Mouse (Mus musculus): ENCODE measurements around the gene Gnai2. TPM values are rescaled to one million over a fixed set of nuclear protein-coding genes. Genes with fewer than 3 reads are reported as not detected.
A peak's percentile ranks its signal among the peaks of the same experiment; 100 is the strongest.

The Gnai2 gene
- polyA plus RNA-seq, 1 experiment from 2014 or later: 265 TPM

- TF ChIP-seq CTCF (IDR thresholded peaks at IDR 0.05; ENCODE audit: low read depth): no peak
- no peak overlapping the region for H3K4me2 ChIP-seq (replicated peaks; ENCODE audit: low read depth)
- H3K9me3 ChIP-seq (ENCODE audit: control insufficient read depth): no peaks in the 10 kb centered on the region
- H3K4me3 ChIP-seq (ENCODE audit: low read depth, low read length): no peak overlapping the region
- H3K4me1 ChIP-seq (replicated peaks; ENCODE audit: control insufficient read depth, insufficient read depth, low read length): no peaks in the 10 kb centered on the region; the same call in 1 of the 2 replicates
- WGBS: 70% methylated on average over 11 of the region's 11 CpGs
- no peaks in the 10 kb centered on the region for H3K27me3 ChIP-seq (replicated peaks; ENCODE audit: control insufficient read depth, insufficient read depth, low read length)
- ATAC-seq: no peak
- H3K36me3 ChIP-seq (ENCODE audit: control insufficient read depth, insufficient read depth): peaks cover 42% of the 10 kb centered on the region
- H3K9ac ChIP-seq (ENCODE audit: low read depth, low read length): no peak overlapping the region
- no peak overlapping the region for H3K27ac ChIP-seq (ENCODE audit: low read depth, low read length)
Observed at GRCm38 (mm10) chr9:107593101-107593976, 41.8 kb downstream of the Gnai2 start.

DNA sequence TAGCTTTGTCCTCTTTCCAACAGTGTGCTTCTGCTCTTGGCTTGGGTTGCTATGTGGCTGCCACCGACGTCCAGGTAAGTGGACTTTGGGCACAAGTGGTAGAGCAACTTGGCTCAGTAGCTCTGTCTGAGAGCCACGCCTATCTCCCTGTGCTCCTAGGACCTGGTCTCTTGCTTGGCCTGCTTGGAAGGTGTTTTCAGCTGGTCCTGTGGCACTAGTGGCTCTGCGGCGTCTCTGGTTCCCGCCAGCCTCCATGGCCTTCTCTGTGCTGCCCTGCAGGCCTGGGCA is 44.5 kb downstream of the Gnai2 start:
- Histone ChIP-seq H3K36me3 (ENCODE audit: control insufficient read depth, insufficient read depth) (peaks cover 37% of the 10 kb centered on the region), H3K27ac (ENCODE audit: low read depth, low read length) (peak overlapping the region; percentile 95), H3K9ac (ENCODE audit: low read depth, low read length) (peak overlapping the region; percentile 26; the same call in 1 of the 2 replicates), H3K4me1 (replicated peaks; ENCODE audit: control insufficient read depth, insufficient read depth, low read length) (peaks cover 4% of the 10 kb centered on the region; the same call in 1 of the 2 replicates), H3K4me3 (ENCODE audit: low read depth, low read length) (peak overlapping the region; percentile 26), H3K27me3 (replicated peaks; ENCODE audit: control insufficient read depth, insufficient read depth, low read length) (no peaks in the 10 kb centered on the region), H3K9me3 (ENCODE audit: control insufficient read depth) (no peaks in the 10 kb centered on the region), H3K4me2 (replicated peaks; ENCODE audit: low read depth) (peak overlapping the region; percentile 60)
- ATAC-seq: peak; percentile 20; the same call in 1 of the 2 replicates
- TF ChIP-seq CTCF (IDR thresholded peaks at IDR 0.05; ENCODE audit: low read depth): no peak
- WGBS: 47% methylated on average over 6 of the region's 6 CpGs

DNA sequence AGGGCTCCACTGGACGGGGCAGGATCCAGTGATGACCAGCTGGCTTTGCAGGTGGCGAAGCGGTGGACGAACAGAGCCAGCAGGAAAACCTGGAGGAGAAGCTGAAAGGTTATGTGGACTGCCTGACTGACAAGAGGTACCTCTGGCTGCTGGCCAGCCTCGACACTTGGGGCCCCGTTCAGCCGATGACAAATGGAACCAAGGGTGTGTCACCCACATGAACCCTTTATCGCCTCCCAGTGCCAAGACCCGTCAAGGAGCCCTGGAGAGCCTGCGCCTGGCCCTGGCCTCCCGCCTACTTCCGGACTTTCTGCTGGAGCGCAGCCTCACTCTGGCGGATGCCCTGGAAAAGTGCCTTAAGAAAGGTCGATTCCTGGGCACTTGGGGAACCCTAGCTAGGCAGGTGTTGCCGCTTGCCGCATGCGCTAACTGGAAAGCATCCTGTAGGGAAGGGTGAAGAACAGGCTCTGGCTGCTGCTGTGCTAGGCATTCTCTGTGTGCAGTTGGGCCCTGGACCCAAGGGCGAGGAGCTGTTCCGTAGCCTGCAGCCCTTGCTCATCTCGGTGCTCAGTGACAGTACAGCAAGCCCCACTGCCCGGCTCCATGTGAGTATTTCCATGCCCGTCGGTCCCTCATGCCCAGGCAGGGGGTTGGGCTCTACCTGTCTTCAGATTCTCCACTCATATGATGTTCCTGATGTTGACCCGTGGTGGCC is 45.0 kb downstream of the Gnai2 start:
- Histone ChIP-seq H3K9me3 (ENCODE audit: control insufficient read depth) (no peaks in the 10 kb centered on the region), H3K4me2 (replicated peaks; ENCODE audit: low read depth) (peak overlapping the region; percentile 60), H3K4me3 (ENCODE audit: low read depth, low read length) (peak overlapping the region; percentile 26), H3K27ac (ENCODE audit: low read depth, low read length) (peak overlapping the region; percentile 95), H3K9ac (ENCODE audit: low read depth, low read length) (peak overlapping the region; percentile 26; the same call in 1 of the 2 replicates), H3K27me3 (replicated peaks; ENCODE audit: control insufficient read depth, insufficient read depth, low read length) (no peaks in the 10 kb centered on the region), H3K36me3 (ENCODE audit: control insufficient read depth, insufficient read depth) (peaks cover 37% of the 10 kb centered on the region), H3K4me1 (replicated peaks; ENCODE audit: control insufficient read depth, insufficient read depth, low read length) (peaks cover 4% of the 10 kb centered on the region; the same call in 1 of the 2 replicates)
- ATAC-seq: peak; percentile 42
- 49% methylated on average over 25 of the region's 25 CpGs for WGBS
- TF ChIP-seq CTCF (IDR thresholded peaks at IDR 0.05; ENCODE audit: low read depth): peak; percentile 54

GRCm38 (mm10) chr9:107587833-107588639 is 47.1 kb downstream of the Gnai2 start:
- Histone ChIP-seq H3K4me1 (replicated peaks; ENCODE audit: control insufficient read depth, insufficient read depth, low read length) (peaks cover 4% of the 10 kb centered on the region; the same call in 1 of the 2 replicates), H3K9me3 (ENCODE audit: control insufficient read depth) (no peaks in the 10 kb centered on the region), H3K9ac (ENCODE audit: low read depth, low read length) (peak overlapping the region; percentile 47), H3K4me3 (ENCODE audit: low read depth, low read length) (peak overlapping the region; percentile 70), H3K4me2 (replicated peaks; ENCODE audit: low read depth) (peak overlapping the region; percentile 87), H3K27ac (ENCODE audit: low read depth, low read length) (no peak overlapping the region), H3K36me3 (ENCODE audit: control insufficient read depth, insufficient read depth) (peaks cover 41% of the 10 kb centered on the region), H3K27me3 (replicated peaks; ENCODE audit: control insufficient read depth, insufficient read depth, low read length) (no peaks in the 10 kb centered on the region)
- TF ChIP-seq CTCF (IDR thresholded peaks at IDR 0.05; ENCODE audit: low read depth): no peak
- 1% methylated on average over 33 of the region's 33 CpGs for WGBS
- peak; percentile 2; the same call in 1 of the 2 replicates for ATAC-seq

DNA sequence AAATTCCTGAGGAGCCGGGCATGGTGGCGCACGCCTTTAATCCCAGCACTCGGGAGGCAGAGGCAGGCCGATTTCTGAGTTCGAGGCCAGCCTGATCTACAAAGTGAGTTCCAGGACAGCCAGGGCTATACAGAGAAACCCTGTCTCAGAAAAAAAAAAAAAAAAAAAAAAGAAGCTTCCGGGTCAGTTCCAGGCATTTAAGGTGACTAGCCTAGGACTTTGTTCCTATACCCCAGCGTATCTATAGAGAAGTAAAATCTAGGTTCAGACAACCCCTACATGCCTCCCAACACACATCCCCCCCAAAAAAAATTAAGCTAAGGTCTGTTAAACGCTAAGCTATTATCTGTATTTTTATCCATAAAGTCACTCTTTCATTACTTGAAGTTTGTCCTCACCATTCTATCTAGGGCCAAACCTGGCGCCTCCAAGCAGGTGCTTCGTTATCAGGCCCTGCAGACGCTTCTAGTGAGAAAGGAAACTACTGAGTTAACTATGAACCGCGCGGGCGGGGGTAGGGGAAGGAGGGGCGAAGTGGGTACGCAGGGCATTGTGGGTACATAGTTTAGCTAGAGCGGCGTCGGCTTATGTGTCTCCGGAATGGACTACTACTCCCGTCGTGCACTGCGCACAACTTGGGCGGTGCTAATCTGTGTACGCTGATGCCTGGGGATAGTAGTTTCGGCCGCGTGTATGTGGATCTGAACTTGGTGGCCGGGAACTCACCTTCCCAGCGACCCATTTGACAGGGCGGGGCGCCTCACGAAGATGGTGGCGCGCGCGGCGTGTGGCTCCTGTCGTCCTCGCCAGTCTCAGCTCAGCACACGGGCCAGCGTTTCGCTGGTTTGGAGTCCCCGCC is 48.0 kb downstream of the Gnai2 start, which contains the start of gene Ifrd2:
Gene Ifrd2, plus strand, starts transcription at position 669 of the 859 bp plus-strand sequence.
- TF ChIP-seq CTCF (IDR thresholded peaks at IDR 0.05; ENCODE audit: low read depth): no peak; the same call in 1 of the 2 replicates
- H3K27ac ChIP-seq (ENCODE audit: low read depth, low read length): peak within 1 kb of the TSS; percentile 78
- peak within 1 kb of the TSS; percentile 47 for H3K9ac ChIP-seq (ENCODE audit: low read depth, low read length)
- H3K4me1 ChIP-seq (replicated peaks; ENCODE audit: control insufficient read depth, insufficient read depth, low read length): peaks cover 4% of the 10 kb centered on the region; the same call in 1 of the 2 replicates
- H3K36me3 ChIP-seq (ENCODE audit: control insufficient read depth, insufficient read depth): peaks cover 37% of the 10 kb centered on the region
- H3K4me3 ChIP-seq (ENCODE audit: low read depth, low read length): peak within 1 kb of the TSS; percentile 70
- 9% methylated on average over 46 of the region's 46 CpGs for WGBS
- H3K27me3 ChIP-seq (replicated peaks; ENCODE audit: control insufficient read depth, insufficient read depth, low read length): no peaks in the 10 kb centered on the region
- peak; percentile 92 for ATAC-seq
- peak within 1 kb of the TSS; percentile 87 for H3K4me2 ChIP-seq (replicated peaks; ENCODE audit: low read depth)
- no peaks in the 10 kb centered on the region for H3K9me3 ChIP-seq (ENCODE audit: control insufficient read depth)

All from intestine, postnatal 0 days (tissue).